ENCODE assay signal across 10 mouse cellular contexts in genomic region chr6:9077793-9078689, GRCm38 (mm10).
A peak's percentile ranks its signal among the peaks of the same experiment; 100 is the strongest.
DNase-seq lines count a peak whose midpoint lies in the region; ATAC-seq and TF ChIP-seq lines count a peak whose summit lies in the region.
"Had no signal": no experiment of that assay in that cellular context is flagged by ENCODE, and none has a peak within 500 bp of the region (broad histone marks: within the 10 kb centered on the region; RNA-seq: fewer than 3 reads in every experiment).

No protein-coding gene starts in this region.

- peak; percentile 51; the same call in 1 of the 2 replicates for ATAC-seq in hindbrain, postnatal 0 days
- ATAC-seq in hindbrain, embryonic 11.5 days (ENCODE audit: low FRiP score): no peak
- ATAC-seq in midbrain, embryonic 11.5 days (ENCODE audit: low FRiP score): no peak
- ATAC-seq: inflammation-experienced regulatory T-cells, adult 6 months; Patski had no signal

- H3K4me2 ChIP-seq in hindbrain, postnatal 0 days (ENCODE audit: low read depth, low read length): no peak overlapping the region
- H3K4me2 ChIP-seq in hindbrain, embryonic 11.5 days (replicated peaks; ENCODE audit: low read depth, low read length): no peak overlapping the region
- no peak overlapping the region for H3K4me2 ChIP-seq in midbrain, embryonic 11.5 days

- H3K4me1 ChIP-seq in hindbrain, postnatal 0 days (ENCODE audit: insufficient read depth, low read length): peaks cover 4% of the 10 kb centered on the region; the same call in 1 of the 2 replicates
- no peaks in the 10 kb centered on the region for H3K4me1 ChIP-seq in hindbrain, embryonic 11.5 days (replicated peaks; ENCODE audit: control insufficient read depth, insufficient read depth, low read length)
- peaks cover 2% of the 10 kb centered on the region; the same call in 1 of the 2 replicates for H3K4me1 ChIP-seq in cerebellum, adult 2 months (ENCODE audit: control insufficient read depth, insufficient read depth, low read length)
- no peaks in the 10 kb centered on the region for H3K4me1 ChIP-seq in midbrain, embryonic 11.5 days (ENCODE audit: control insufficient read depth, insufficient read depth, low read length)
- H3K4me1 ChIP-seq: megakaryocyte, embryonic 14.5 days had no signal

- intact Hi-C loops in left cerebral cortex, postnatal 4 days (cut with DNase I): no loop called here

- TF ChIP-seq POLR2A in cerebellum, adult 2 months (IDR thresholded peaks at IDR 0.05; ENCODE audit: borderline replicate concordance, insufficient read depth, low read length): no peak

- no peaks in the 10 kb centered on the region for H3K27me3 ChIP-seq in hindbrain, postnatal 0 days (ENCODE audit: insufficient read depth, low read length)
- no peaks in the 10 kb centered on the region for H3K27me3 ChIP-seq in hindbrain, embryonic 11.5 days (ENCODE audit: control insufficient read depth, insufficient read depth, low read length)
- no peaks in the 10 kb centered on the region for H3K27me3 ChIP-seq in cerebellum, adult 2 months (ENCODE audit: control insufficient read depth, insufficient read depth, low read length)
- H3K27me3 ChIP-seq in midbrain, embryonic 11.5 days (ENCODE audit: control insufficient read depth, insufficient read depth, low read length): no peaks in the 10 kb centered on the region
- H3K27me3 ChIP-seq: megakaryocyte, embryonic 14.5 days had no signal

- no peak for TF ChIP-seq CTCF in hindbrain, postnatal 0 days (IDR thresholded peaks at IDR 0.05; ENCODE audit: low read depth)
- TF ChIP-seq CTCF in cerebellum, adult 2 months (IDR thresholded peaks at IDR 0.05; ENCODE audit: borderline replicate concordance, insufficient read depth, low read depth, low read length): no peak

- no peaks in the 10 kb centered on the region for H3K36me3 ChIP-seq in hindbrain, postnatal 0 days (ENCODE audit: insufficient read depth, low read length)
- no peaks in the 10 kb centered on the region for H3K36me3 ChIP-seq in hindbrain, embryonic 11.5 days (ENCODE audit: control insufficient read depth, insufficient read depth, low read length)
- H3K36me3 ChIP-seq in midbrain, embryonic 11.5 days (ENCODE audit: control insufficient read depth, insufficient read depth, low read length): no peaks in the 10 kb centered on the region

- DNase-seq in hindbrain, postnatal 0 days (ENCODE audit: low spot score): peak; percentile 75
- DNase-seq in hindbrain, embryonic 11.5 days (ENCODE audit: low spot score): no peak
- DNase-seq in cerebellum, adult 2 months: peak; percentile 74 to 91
- DNase-seq in frontal cortex, adult 2 months (ENCODE audit: extremely low spot score in 1 of 2, low spot score in 1 of 2): peak; percentile 81 to 84
- peak; percentile 58 for DNase-seq in left cerebral cortex, postnatal 4 days
- DNase-seq in gastrocnemius, postnatal 10 days: no peak
- no peak for DNase-seq in midbrain, embryonic 11.5 days (ENCODE audit: low spot score, missing footprints)

- H3K9ac ChIP-seq in hindbrain, postnatal 0 days (replicated peaks; ENCODE audit: low read length): no peak overlapping the region
- no peak overlapping the region for H3K9ac ChIP-seq in hindbrain, embryonic 11.5 days (ENCODE audit: low read depth, low read length)
- no peak overlapping the region for H3K9ac ChIP-seq in midbrain, embryonic 11.5 days (ENCODE audit: low read length)

- 39% methylated on average over 4 of the region's 4 CpGs for WGBS in hindbrain, postnatal 0 days
- 79% methylated on average over 4 of the region's 4 CpGs for WGBS in hindbrain, embryonic 11.5 days
- 12% methylated on average over 4 of the region's 4 CpGs for WGBS in cerebellum, adult 2 months
- 89% methylated on average over 4 of the region's 4 CpGs for WGBS in midbrain, embryonic 11.5 days

- no peaks in the 10 kb centered on the region for H3K9me3 ChIP-seq in hindbrain, postnatal 0 days (ENCODE audit: low read length)
- no peaks in the 10 kb centered on the region for H3K9me3 ChIP-seq in hindbrain, embryonic 11.5 days (ENCODE audit: control insufficient read depth, low read length)
- H3K9me3 ChIP-seq in midbrain, embryonic 11.5 days (ENCODE audit: control insufficient read depth, low read length): no peaks in the 10 kb centered on the region

- H3K27ac ChIP-seq in hindbrain, postnatal 0 days: no peak overlapping the region
- no peak overlapping the region for H3K27ac ChIP-seq in hindbrain, embryonic 11.5 days (ENCODE audit: low read depth, low read length)
- no peak overlapping the region for H3K27ac ChIP-seq in cerebellum, adult 2 months (ENCODE audit: insufficient read depth, low read length)
- H3K27ac ChIP-seq in midbrain, embryonic 11.5 days (ENCODE audit: low read depth, low read length): no peak overlapping the region

- H3K4me3 ChIP-seq in hindbrain, postnatal 0 days (ENCODE audit: low read length): no peak overlapping the region
- H3K4me3 ChIP-seq in hindbrain, embryonic 11.5 days (ENCODE audit: low read depth, low read length): no peak overlapping the region
- H3K4me3 ChIP-seq in cerebellum, adult 2 months (replicated peaks; ENCODE audit: insufficient read depth, low read depth, low read length): no peak overlapping the region
- no peak overlapping the region for H3K4me3 ChIP-seq in midbrain, embryonic 11.5 days (ENCODE audit: low read depth, low read length)
- H3K4me3 ChIP-seq: megakaryocyte, embryonic 14.5 days had no signal

Comparison
In these comparisons a context has a peak if more than half of its experiments do, and no peak if none do; other contexts are left out.
1. DNase-seq: peak in hindbrain, postnatal 0 days (single experiment), cerebellum, adult 2 months (2 of 2), frontal cortex, adult 2 months (2 of 2) and left cerebral cortex, postnatal 4 days (single experiment); none in hindbrain, embryonic 11.5 days (single experiment), gastrocnemius, postnatal 10 days (single experiment) and midbrain, embryonic 11.5 days (single experiment).